Mouse (Mus musculus) hindbrain, embryonic 13.5 days (tissue): ENCODE measurements at regions not wholly inside any gene's neighbourhood (a gene's known extent, or its start where the extent isn't known, plus 50 kb on each side); places are given as distances from the start of the nearest gene placed in this dataset.
A peak's percentile ranks its signal among the peaks of the same experiment; 100 is the strongest.
"Not testable (repeated sequence)": the region's sequence is repeated elsewhere in the genome, so short reads cannot be mapped to it uniquely, and the experiment has no call there.

ENCODE experiments used
- ATAC-seq: fragments of 200-750 bp; cut with Nextera tagmentation; 2 replicates; pipeline ENCODE4 v1.8.0; 2017; ENCODE audit warnings: moderate TSS enrichment; ENCODE audit not compliant: low FRiP score
- H3K27ac ChIP-seq: fragments of 300-500 bp; sonication (generic); 2 replicates; pipeline ENCODE4 v1.5.1; 2015; ENCODE audit warnings: inconsistent platforms, mild to moderate bottlenecking, moderate library complexity
- H3K27me3 ChIP-seq: fragments of 300-500 bp; sonication (generic); 2 replicates; pipeline ENCODE4 v1.6.1; 2015; ENCODE audit warnings: mild to moderate bottlenecking, inconsistent platforms
- H3K36me3 ChIP-seq: fragments of 300-500 bp; sonication (generic); 2 replicates; pipeline ENCODE4 v1.6.1; 2015; ENCODE audit warnings: mild to moderate bottlenecking, inconsistent platforms
- H3K4me1 ChIP-seq: fragments of 300-500 bp; sonication (generic); replicated peaks from 2 replicates; pipeline ENCODE4 v1.6.1; 2015; ENCODE audit warnings: inconsistent platforms
- H3K4me2 ChIP-seq: fragments of 300-500 bp; sonication (generic); 2 replicates; pipeline ENCODE4 v1.6.1; 2015; ENCODE audit warnings: inconsistent platforms, mild to moderate bottlenecking, moderate library complexity
- H3K4me3 ChIP-seq: fragments of 300-500 bp; sonication (generic); 2 replicates; pipeline ENCODE4 v1.5.1; 2015; ENCODE audit warnings: mild to moderate bottlenecking, inconsistent platforms
- H3K9ac ChIP-seq: fragments of 300-500 bp; sonication (generic); 2 replicates; pipeline ENCODE4 v1.6.1; 2015; ENCODE audit warnings: mild to moderate bottlenecking, inconsistent platforms
- H3K9me3 ChIP-seq: fragments of 300-500 bp; sonication (generic); 2 replicates; pipeline ENCODE4 v1.6.1; 2016; ENCODE audit warnings: inconsistent platforms
- WGBS: fragments of 180-500 bp; shearing (Covaris S2); methylation state at CpG from one replicate; pipeline ENCODE4 v1.1.7; 2015; 5-methylcytosine and 5-hydroxymethylcytosine counted together

- Histone ChIP-seq H3K4me1 (no peaks in the 10 kb centered on the region; the same call in 1 of the 2 replicates), H3K9me3 (no peaks in the 10 kb centered on the region), H3K36me3 (no peaks in the 10 kb centered on the region), H3K27ac (no peak overlapping the region), H3K9ac (no peak overlapping the region), H3K4me2 (no peak overlapping the region), H3K27me3 (no peaks in the 10 kb centered on the region), H3K4me3 (no peak overlapping the region)
- ATAC-seq: no peak
- 52% methylated on average over 5 of the region's 5 CpGs for WGBS
Observed at GRCm38 (mm10) chr8:96042335-96042734, 154.0 kb upstream of the Got2 start.

- H3K9ac ChIP-seq: no peak overlapping the region
- 63% methylated on average over 1 of the region's 1 CpGs for WGBS
- H3K9me3 ChIP-seq: no peaks in the 10 kb centered on the region
- H3K36me3 ChIP-seq: no peaks in the 10 kb centered on the region
- no peak overlapping the region for H3K4me3 ChIP-seq
- ATAC-seq: no peak
- H3K27ac ChIP-seq: no peak overlapping the region
- H3K27me3 ChIP-seq: no peaks in the 10 kb centered on the region
- H3K4me2 ChIP-seq: no peak overlapping the region
- no peaks in the 10 kb centered on the region; the same call in 1 of the 2 replicates for H3K4me1 ChIP-seq
Observed at GRCm38 (mm10) chr8:96040216-96040615, 151.9 kb upstream of the Got2 start.

DNA sequence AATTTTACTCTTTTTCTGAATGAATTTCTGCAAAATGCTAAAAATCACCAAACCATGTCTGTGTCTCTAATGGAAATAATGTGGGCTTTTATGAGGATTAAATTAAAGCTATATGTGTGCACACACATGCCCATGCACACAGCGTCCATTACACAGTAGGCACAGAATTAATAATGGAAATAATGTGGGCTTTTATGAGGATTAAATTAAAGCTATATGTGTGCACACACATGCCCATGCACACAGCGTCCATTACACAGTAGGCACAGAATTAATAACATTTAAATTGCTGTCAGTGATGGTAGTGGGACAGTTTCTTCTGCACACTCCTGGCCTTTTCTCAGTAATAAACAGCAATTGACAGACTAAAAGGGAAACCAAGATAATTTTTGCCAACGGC, 130.4 kb upstream of the Got2 start:
- not testable (repeated sequence) for H3K4me3 ChIP-seq, H3K36me3 ChIP-seq, ATAC-seq, H3K27ac ChIP-seq, H3K9ac ChIP-seq, H3K9me3 ChIP-seq, H3K27me3 ChIP-seq, H3K4me1 ChIP-seq, H3K4me2 ChIP-seq
- WGBS: 78% methylated on average over 3 of the region's 3 CpGs

- Histone ChIP-seq H3K4me1 (no peaks in the 10 kb centered on the region), H3K4me3 (no peak overlapping the region), H3K36me3 (no peaks in the 10 kb centered on the region), H3K27me3 (no peaks in the 10 kb centered on the region), H3K27ac (no peak overlapping the region), H3K9ac (no peak overlapping the region), H3K9me3 (no peaks in the 10 kb centered on the region), H3K4me2 (no peak overlapping the region)
- ATAC-seq: no peak
- WGBS: 94% methylated on average over 1 of the region's 1 CpGs
Observed at GRCm38 (mm10) chr8:96012002-96012401, 123.7 kb upstream of the Got2 start.

DNA sequence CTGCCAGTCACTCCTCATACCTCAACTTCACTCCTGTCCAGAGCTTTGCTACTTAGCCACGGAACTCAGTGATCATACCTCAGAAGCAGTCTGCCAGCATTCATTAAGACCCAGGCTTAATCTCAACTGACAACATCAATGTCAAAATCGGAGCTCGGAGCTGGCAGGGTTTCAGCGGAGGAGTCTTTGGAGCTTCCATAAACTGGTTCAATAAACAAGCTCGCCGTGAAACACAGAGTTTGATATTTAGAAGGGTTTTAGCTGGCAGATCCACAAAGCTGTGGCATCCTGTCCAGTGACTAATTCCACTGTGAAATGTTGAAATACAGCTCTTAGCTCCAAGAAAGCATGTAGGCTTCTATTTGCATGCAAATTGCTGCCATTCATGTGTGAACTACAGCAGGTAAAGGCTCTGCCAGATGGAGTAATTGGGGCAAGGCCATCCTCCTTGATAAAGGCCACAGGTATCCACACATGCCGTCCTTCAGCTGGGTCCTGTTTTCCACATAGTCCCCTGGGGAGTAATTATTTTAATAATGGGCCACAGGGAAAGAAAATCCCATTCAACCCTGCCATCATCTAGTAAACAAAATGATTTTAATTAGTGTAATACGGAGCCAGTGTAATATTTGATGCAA, 103.6 kb upstream of the Got2 start:
- Histone ChIP-seq H3K9ac (no peak overlapping the region), H3K36me3 (no peaks in the 10 kb centered on the region), H3K4me2 (no peak overlapping the region), H3K4me1 (peaks cover 7% of the 10 kb centered on the region), H3K27me3 (no peaks in the 10 kb centered on the region), H3K4me3 (no peak overlapping the region), H3K9me3 (no peaks in the 10 kb centered on the region), H3K27ac (no peak overlapping the region)
- WGBS: 77% methylated on average over 8 of the region's 8 CpGs
- no peak for ATAC-seq

- Histone ChIP-seq H3K4me2 (no peak overlapping the region), H3K27ac (no peak overlapping the region), H3K4me1 (peaks cover 10% of the 10 kb centered on the region), H3K4me3 (no peak overlapping the region), H3K36me3 (no peaks in the 10 kb centered on the region), H3K27me3 (no peaks in the 10 kb centered on the region), H3K9me3 (no peaks in the 10 kb centered on the region), H3K9ac (no peak overlapping the region)
- no peak for ATAC-seq
- 85% methylated on average over 4 of the region's 4 CpGs for WGBS
Observed at GRCm38 (mm10) chr8:95988616-95989380, 100.5 kb upstream of the Got2 start.

- 10% methylated on average over 10 of the region's 10 CpGs for WGBS
- Histone ChIP-seq H3K36me3 (no peaks in the 10 kb centered on the region), H3K27ac (no peak overlapping the region), H3K4me1 (peaks cover 10% of the 10 kb centered on the region), H3K27me3 (no peaks in the 10 kb centered on the region), H3K9me3 (no peaks in the 10 kb centered on the region), H3K4me3 (peak overlapping the region; percentile 25), H3K4me2 (peak overlapping the region; percentile 49), H3K9ac (0 out of 2 replicates have a peak overlapping the region, but pooled peaks have one; percentile 1)
- ATAC-seq: peak; percentile 57; the same call in 1 of the 2 replicates
Observed at GRCm38 (mm10) chr8:95987011-95987440, 98.7 kb upstream of the Got2 start.

DNA sequence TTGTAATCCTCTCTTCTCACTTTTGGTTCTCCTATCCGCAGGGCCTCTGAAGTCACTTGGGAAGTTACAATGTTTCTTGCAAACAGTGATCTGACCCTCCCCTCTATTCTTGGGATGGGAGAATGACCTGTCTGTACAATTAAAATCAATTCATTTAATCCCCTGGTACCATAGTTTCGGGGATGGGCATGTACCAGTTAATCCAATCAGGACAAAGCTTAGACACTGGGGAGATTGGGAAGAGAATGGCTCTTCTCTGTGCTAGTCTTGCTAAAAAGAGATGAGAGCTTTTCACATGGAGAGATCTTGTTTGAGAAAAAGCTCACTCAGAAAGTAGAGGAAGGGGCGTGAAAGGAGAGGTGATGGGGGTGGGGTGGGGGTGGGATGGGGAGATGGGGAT, 98.1 kb upstream of the Got2 start:
- no peak overlapping the region for H3K27ac ChIP-seq
- no peaks in the 10 kb centered on the region for H3K9me3 ChIP-seq
- H3K4me1 ChIP-seq: peaks cover 10% of the 10 kb centered on the region
- no peaks in the 10 kb centered on the region for H3K27me3 ChIP-seq
- no peak overlapping the region for H3K4me3 ChIP-seq
- peak overlapping the region; percentile 49; the same call in 1 of the 2 replicates for H3K4me2 ChIP-seq
- H3K36me3 ChIP-seq: no peaks in the 10 kb centered on the region
- WGBS: 68% methylated on average over 3 of the region's 3 CpGs
- no peak overlapping the region for H3K9ac ChIP-seq
- ATAC-seq: no peak

DNA sequence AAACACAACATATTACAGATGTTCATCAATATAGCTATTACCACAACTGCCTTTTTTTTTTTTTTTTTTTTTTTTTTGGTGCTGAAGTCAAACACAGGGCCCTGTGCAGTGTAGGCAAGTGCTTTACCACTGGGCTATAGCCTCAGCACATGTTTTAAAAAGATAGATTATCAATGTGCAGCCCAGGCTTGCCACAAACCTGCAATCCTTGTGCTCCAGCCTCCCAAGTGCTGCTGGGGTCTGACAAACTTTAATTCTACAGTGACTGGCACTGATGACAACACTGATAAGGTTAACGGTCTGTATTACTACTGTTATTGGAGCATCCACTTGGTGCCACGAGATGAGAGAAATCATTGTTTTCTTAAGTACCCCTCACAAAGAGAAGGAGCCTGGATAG, 95.3 kb upstream of the Got2 start:
- no peak overlapping the region for H3K27ac ChIP-seq
- no peaks in the 10 kb centered on the region for H3K9me3 ChIP-seq
- no peak overlapping the region for H3K4me2 ChIP-seq
- H3K4me1 ChIP-seq: peaks cover 10% of the 10 kb centered on the region
- H3K4me3 ChIP-seq: no peak overlapping the region
- ATAC-seq: no peak
- no peaks in the 10 kb centered on the region for H3K36me3 ChIP-seq
- 70% methylated on average over 2 of the region's 2 CpGs for WGBS
- no peak overlapping the region for H3K9ac ChIP-seq
- no peaks in the 10 kb centered on the region for H3K27me3 ChIP-seq

DNA sequence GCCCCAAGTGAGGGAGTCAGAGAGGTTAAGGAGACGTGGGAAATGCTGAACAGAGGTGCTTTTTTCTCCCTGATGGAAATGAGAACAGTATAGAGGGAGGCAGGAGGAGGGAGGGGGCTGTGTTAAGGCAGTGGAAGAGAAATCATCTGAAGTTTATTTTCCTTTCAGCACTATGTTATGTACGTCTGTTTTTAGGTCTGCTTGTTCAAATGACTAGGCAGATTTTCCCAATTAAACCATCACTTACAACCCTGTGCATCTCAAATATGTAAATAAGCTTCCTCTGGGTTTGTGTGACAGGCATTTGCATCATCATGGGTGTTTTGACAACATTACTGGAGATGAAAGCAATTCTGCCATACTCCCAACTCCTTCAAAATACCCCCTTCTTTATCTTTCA, 92.1 kb upstream of the Got2 start:
- no peak for ATAC-seq
- no peaks in the 10 kb centered on the region for H3K9me3 ChIP-seq
- 38% methylated on average over 2 of the region's 2 CpGs for WGBS

DNA sequence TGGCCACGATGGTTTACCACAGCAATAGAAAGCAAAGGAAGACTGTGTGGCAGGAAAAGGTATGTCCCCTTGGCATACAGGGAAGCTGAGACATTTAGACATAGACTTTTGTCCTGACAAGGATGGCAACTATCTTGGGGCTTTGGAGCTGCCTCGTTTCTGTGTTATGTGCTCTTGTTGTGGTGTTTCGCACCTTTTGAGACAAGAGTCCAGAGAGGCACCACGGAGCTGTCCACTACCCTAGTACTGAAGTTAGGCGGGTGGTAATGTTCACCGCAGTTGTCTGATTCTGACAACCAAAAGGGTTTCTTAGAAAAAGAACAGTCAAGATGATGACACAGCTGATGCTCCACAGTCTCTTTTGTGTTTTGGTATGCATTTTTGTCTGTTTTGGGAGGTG, 90.9 kb upstream of the Got2 start:
- no peaks in the 10 kb centered on the region for H3K36me3 ChIP-seq
- H3K27me3 ChIP-seq: no peaks in the 10 kb centered on the region
- H3K4me2 ChIP-seq: no peak overlapping the region
- H3K9me3 ChIP-seq: no peaks in the 10 kb centered on the region
- no peaks in the 10 kb centered on the region for H3K4me1 ChIP-seq
- H3K4me3 ChIP-seq: no peak overlapping the region
- H3K27ac ChIP-seq: no peak overlapping the region
- WGBS: 63% methylated on average over 6 of the region's 6 CpGs
- no peak for ATAC-seq
- H3K9ac ChIP-seq: no peak overlapping the region

More for the DNA sequence above, 92.1 kb upstream of the Got2 start:
- Histone ChIP-seq H3K27me3 (no peaks in the 10 kb centered on the region), H3K4me3 (no peak overlapping the region), H3K4me1 (no peaks in the 10 kb centered on the region), H3K27ac (no peak overlapping the region), H3K9ac (no peak overlapping the region), H3K4me2 (no peak overlapping the region), H3K36me3 (no peaks in the 10 kb centered on the region)

- Histone ChIP-seq H3K27ac (no peak overlapping the region), H3K9ac (no peak overlapping the region), H3K4me2 (no peak overlapping the region), H3K27me3 (0 out of 2 replicates have a peak, but pooled peaks cover 3% of the 10 kb centered on the region), H3K4me1 (no peaks in the 10 kb centered on the region), H3K9me3 (no peaks in the 10 kb centered on the region), H3K36me3 (no peaks in the 10 kb centered on the region), H3K4me3 (no peak overlapping the region)
- ATAC-seq: no peak
- 23% methylated on average over 4 of the region's 4 CpGs for WGBS
Observed at GRCm38 (mm10) chr8:95974889-95975288, 86.5 kb upstream of the Got2 start.

GRCm38 (mm10) chr8:95974231-95974630, 85.9 kb upstream of the Got2 start:
- Histone ChIP-seq H3K9ac (no peak overlapping the region), H3K27ac (no peak overlapping the region), H3K9me3 (no peaks in the 10 kb centered on the region), H3K36me3 (no peaks in the 10 kb centered on the region), H3K4me3 (no peak overlapping the region), H3K27me3 (0 out of 2 replicates have a peak, but pooled peaks cover 3% of the 10 kb centered on the region), H3K4me1 (no peaks in the 10 kb centered on the region), H3K4me2 (no peak overlapping the region)
- ATAC-seq: no peak
- 65% methylated on average over 5 of the region's 5 CpGs for WGBS
